Mouse (Mus musculus): ENCODE measurements around the gene Gng8. TPM values are rescaled to one million over a fixed set of nuclear protein-coding genes. Genes with fewer than 3 reads are reported as not detected.

Gng8 gene
- total and polyA plus RNA-seq, 3 experiments: 0.39 to 2.2 TPM; not detected in 1

DNA sequence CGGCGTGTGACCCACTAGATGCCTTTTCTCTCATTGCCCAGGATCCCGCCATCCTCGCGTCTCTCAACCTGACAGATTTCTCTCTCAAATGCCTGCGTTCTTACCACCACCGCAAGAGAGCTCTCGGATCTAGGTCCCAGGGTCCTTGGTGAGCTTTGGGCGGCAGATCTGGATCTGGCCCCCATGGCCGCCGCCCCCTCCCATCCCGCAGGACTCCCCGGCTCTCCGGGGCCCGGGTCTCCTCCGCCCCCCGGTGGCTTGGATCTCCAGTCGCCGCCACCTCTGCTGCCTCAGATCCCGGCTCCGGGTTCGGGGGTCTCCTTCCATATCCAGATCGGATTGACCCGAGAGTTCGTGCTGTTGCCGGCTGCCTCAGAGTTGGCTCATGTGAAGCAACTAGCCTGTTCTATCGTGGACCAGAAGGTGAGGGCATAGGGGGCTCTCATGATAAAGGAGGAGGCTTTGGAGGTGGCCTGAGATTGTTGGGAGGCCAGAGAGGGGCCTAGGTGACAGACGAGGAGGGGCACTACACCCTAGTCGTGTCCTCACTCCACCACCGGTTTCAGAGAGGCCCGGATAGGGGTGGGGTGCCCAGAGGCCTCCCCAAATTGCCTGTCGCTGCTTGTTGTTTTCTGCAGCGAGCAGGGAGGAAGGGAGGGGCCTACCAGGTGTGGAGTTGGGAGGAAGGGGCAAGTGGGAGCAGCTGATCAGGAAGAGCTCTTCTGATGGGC is 48.0 kb upstream of the Gng8 start:
- peak overlapping the region; percentile 72 to 100 for H3K4me3 ChIP-seq (ENCODE audit: control insufficient read depth in 1 of 2, insufficient read depth in 1 of 2, low read depth in 2 of 2, low read length in 2 of 2)
- H3K4me1 ChIP-seq (ENCODE audit: control insufficient read depth in 1 of 2, insufficient read depth in 2 of 2, low read length in 2 of 2): peaks cover 0 to 5% of the 10 kb centered on the region in 2 experiments; a peak in 3 of 4 replicates
- no peaks in the 10 kb centered on the region for H3K27me3 ChIP-seq (ENCODE audit: control insufficient read depth in 1 of 2, insufficient read depth in 2 of 2, low read length in 2 of 2)
- H3K79me2 ChIP-seq (ENCODE audit: control insufficient read depth, insufficient read depth, low read length, poor library complexity): peaks cover 5% of the 10 kb centered on the region; the same call in 1 of the 2 replicates
- no peaks in the 10 kb centered on the region for H3K9me3 ChIP-seq (replicated peaks; ENCODE audit: insufficient read depth, low read length)
- 0 out of 2 replicates have a peak, but pooled peaks have one; percentile 0 for TF ChIP-seq SIN3A (IDR thresholded peaks at IDR 0.05; ENCODE audit: low read length)
- 0 out of 2 replicates have a peak, but pooled peaks have one; percentile 8 for TF ChIP-seq ETS1 (IDR thresholded peaks at IDR 0.05; ENCODE audit: low read depth, low read length)
- TF ChIP-seq CHD2 (IDR thresholded peaks at IDR 0.05; ENCODE audit: low read length): no peak
- DNase-seq (ENCODE audit: low read depth, low spot score): peak; percentile 49
- peak overlapping the region; percentile 48 for H3K27ac ChIP-seq (ENCODE audit: control insufficient read depth, low read depth, low read length)
- H3K9ac ChIP-seq (ENCODE audit: control insufficient read depth, low read depth, low read length, poor library complexity, severe bottlenecking): peak overlapping the region; percentile 81
- 0 out of 4 replicates have a peak, but pooled peaks cover 0 to 2% of the 10 kb centered on the region in 2 experiments for H3K36me3 ChIP-seq (ENCODE audit: control insufficient read depth in 1 of 2, insufficient read depth in 2 of 2, low read length in 2 of 2)

- H3K27ac ChIP-seq (ENCODE audit: control insufficient read depth, low read depth, low read length): no peak overlapping the region; the same call in 1 of the 2 replicates
- peak overlapping the region; percentile 72 to 100 for H3K4me3 ChIP-seq (ENCODE audit: control insufficient read depth in 1 of 2, insufficient read depth in 1 of 2, low read depth in 2 of 2, low read length in 2 of 2)
- DNase-seq (ENCODE audit: low read depth, low spot score): peak; percentile 32
- H3K36me3 ChIP-seq (ENCODE audit: control insufficient read depth in 1 of 2, insufficient read depth in 2 of 2, low read length in 2 of 2): 0 out of 4 replicates have a peak, but pooled peaks cover 0 to 2% of the 10 kb centered on the region in 2 experiments
- H3K9me3 ChIP-seq (replicated peaks; ENCODE audit: insufficient read depth, low read length): no peaks in the 10 kb centered on the region
- peak overlapping the region; percentile 81 for H3K9ac ChIP-seq (ENCODE audit: control insufficient read depth, low read depth, low read length, poor library complexity, severe bottlenecking)
- H3K27me3 ChIP-seq (ENCODE audit: control insufficient read depth in 1 of 2, insufficient read depth in 2 of 2, low read length in 2 of 2): no peaks in the 10 kb centered on the region
- H3K4me1 ChIP-seq (ENCODE audit: control insufficient read depth in 1 of 2, insufficient read depth in 2 of 2, low read length in 2 of 2): peaks cover 0 to 5% of the 10 kb centered on the region in 2 experiments; a peak in 3 of 4 replicates
- TF ChIP-seq NELFE (IDR thresholded peaks at IDR 0.05; ENCODE audit: low read depth, low read length) (peak; percentile 25; the same call in 1 of the 2 replicates), TBP (IDR thresholded peaks at IDR 0.05; ENCODE audit: low read depth, low read length) (no peak), ZNF384 (IDR thresholded peaks at IDR 0.05; ENCODE audit: low read depth, low read length) (peak; percentile 45; the same call in 1 of the 2 replicates)
- H3K79me2 ChIP-seq (ENCODE audit: control insufficient read depth, insufficient read depth, low read length, poor library complexity): peaks cover 5% of the 10 kb centered on the region; the same call in 1 of the 2 replicates
Observed at GRCm38 (mm10) chr7:16844696-16845071, 46.9 kb upstream of the Gng8 start.

GRCm38 (mm10) chr7:16845072-16845819 is 46.3 kb upstream of the Gng8 start:
- DNase-seq (ENCODE audit: low read depth, low spot score): peak; percentile 51
- H3K36me3 ChIP-seq (ENCODE audit: control insufficient read depth in 1 of 2, insufficient read depth in 2 of 2, low read length in 2 of 2): 0 out of 4 replicates have a peak, but pooled peaks cover 0 to 2% of the 10 kb centered on the region in 2 experiments
- TF ChIP-seq POLR2AphosphoS2 (IDR thresholded peaks at IDR 0.05; ENCODE audit: low read length) (no peak), GABPA (IDR thresholded peaks at IDR 0.05; ENCODE audit: low read depth, low read length) (no peak), MYB (IDR thresholded peaks at IDR 0.05; ENCODE audit: low read depth, low read length) (no peak), SIN3A (IDR thresholded peaks at IDR 0.05; ENCODE audit: low read length) (peak; percentile 54), POLR2A (IDR thresholded peaks at IDR 0.05; ENCODE audit: control insufficient read depth in 1 of 2, insufficient read depth in 1 of 2, low read depth in 1 of 2, low read length in 2 of 2, poor library complexity in 1 of 2) (0 out of 4 replicates have a peak, but pooled peaks of 1 of the 2 experiments have one; percentile 18), ETS1 (IDR thresholded peaks at IDR 0.05; ENCODE audit: low read depth, low read length) (peak; percentile 54), NELFE (IDR thresholded peaks at IDR 0.05; ENCODE audit: low read depth, low read length) (0 out of 2 replicates have a peak, but pooled peaks have one; percentile 13), ZNF384 (IDR thresholded peaks at IDR 0.05; ENCODE audit: low read depth, low read length) (no peak), CTCF (IDR thresholded peaks at IDR 0.05 in 2 of 3, conservative IDR thresholded peaks at IDR 0.05 in 1 of 3; ENCODE audit: control insufficient read depth in 1 of 3, insufficient read depth in 1 of 3, low read depth in 2 of 3, low read length in 3 of 3, poor library complexity in 1 of 3, severe bottlenecking in 1 of 3) (no peak)
- H3K4me1 ChIP-seq (ENCODE audit: control insufficient read depth in 1 of 2, insufficient read depth in 2 of 2, low read length in 2 of 2): peaks cover 0 to 5% of the 10 kb centered on the region in 2 experiments; a peak in 3 of 4 replicates
- H3K79me2 ChIP-seq (ENCODE audit: control insufficient read depth, insufficient read depth, low read length, poor library complexity): peaks cover 5% of the 10 kb centered on the region; the same call in 1 of the 2 replicates
- H3K4me3 ChIP-seq (ENCODE audit: control insufficient read depth in 1 of 2, insufficient read depth in 1 of 2, low read depth in 2 of 2, low read length in 2 of 2): peak overlapping the region; percentile 72 to 100
- peak overlapping the region; percentile 81 for H3K9ac ChIP-seq (ENCODE audit: control insufficient read depth, low read depth, low read length, poor library complexity, severe bottlenecking)
- H3K27ac ChIP-seq (ENCODE audit: control insufficient read depth, low read depth, low read length): peak overlapping the region; percentile 24; the same call in 1 of the 2 replicates
- no peaks in the 10 kb centered on the region for H3K27me3 ChIP-seq (ENCODE audit: control insufficient read depth in 1 of 2, insufficient read depth in 2 of 2, low read length in 2 of 2)
- H3K9me3 ChIP-seq (replicated peaks; ENCODE audit: insufficient read depth, low read length): no peaks in the 10 kb centered on the region

Data from MEL (cell line).